Mouse (Mus musculus) heart, embryonic 14.5 days (tissue): ENCODE data around the gene Rtl8a. TPM values are rescaled to one million over a fixed set of nuclear protein-coding genes. Genes with fewer than 3 reads are reported as not detected.
"Not testable (repeated sequence)": the region's sequence is repeated elsewhere in the genome, so short reads cannot be mapped to it uniquely, and the experiment has no call there.

Experiments
- ATAC-seq: fragments of 200-750 bp; cut with Nextera tagmentation; 2 replicates; pipeline ENCODE4 v1.8.0; 2017; ENCODE audit warnings: low read depth, moderate TSS enrichment; ENCODE audit not compliant: insufficient number of reproducible peaks, insufficient read depth, low FRiP score
- H3K27ac ChIP-seq, 2 experiments: fragments of 200-500 bp in 1 of 2; fragments of 300-500 bp in 1 of 2; sonication (generic) in 1 of 2; replicated peaks in 1 of 2; 2 replicates each; pipeline ENCODE4 v1.5.1; 2012 to 2014; ENCODE audit warnings: low read depth in 2 of 2, low read length in 2 of 2, control low read depth in 1 of 2, mild to moderate bottlenecking in 1 of 2, mixed read lengths in 1 of 2; ENCODE audit not compliant: control insufficient read depth in 1 of 2, insufficient read depth in 1 of 2
- H3K27me3 ChIP-seq: fragments of 300-500 bp; sonication (generic); 2 replicates; pipeline ENCODE4 v1.6.1; 2014; ENCODE audit warnings: mild to moderate bottlenecking, low read length, control low read depth; ENCODE audit not compliant: control insufficient read depth, insufficient read depth
- H3K36me3 ChIP-seq: fragments of 300-500 bp; sonication (generic); 2 replicates; pipeline ENCODE4 v1.6.1; 2014; ENCODE audit warnings: mild to moderate bottlenecking, control low read depth, low read length, mixed read lengths; ENCODE audit not compliant: control insufficient read depth, insufficient read depth
- H3K4me1 ChIP-seq, 2 experiments: fragments of 200-500 bp in 1 of 2; fragments of 300-500 bp in 1 of 2; sonication (generic) in 1 of 2; 2 replicates each; pipeline ENCODE4 v1.6.1; 2012 to 2014; ENCODE audit warnings: low read length in 2 of 2, control low read depth in 1 of 2, mixed read lengths in 1 of 2; ENCODE audit not compliant: control insufficient read depth in 2 of 2, insufficient read depth in 2 of 2
- H3K4me2 ChIP-seq: fragments of 300-500 bp; sonication (generic); 2 replicates; pipeline ENCODE4 v1.6.1; 2014; ENCODE audit warnings: mild to moderate bottlenecking, low read length
- H3K4me3 ChIP-seq, 2 experiments: fragments of 200-500 bp in 1 of 2; fragments of 300-500 bp in 1 of 2; sonication (generic) in 1 of 2; 2 replicates each; pipeline ENCODE4 v1.5.1; 2012 to 2014; ENCODE audit warnings: low read length in 2 of 2, mild to moderate bottlenecking in 2 of 2, control low read depth in 1 of 2, low read depth in 1 of 2, moderate library complexity in 1 of 2; ENCODE audit not compliant: control insufficient read depth in 1 of 2, insufficient read depth in 1 of 2
- H3K9ac ChIP-seq: fragments of 300-500 bp; sonication (generic); 2 replicates; pipeline ENCODE4 v1.6.1; 2014; ENCODE audit warnings: mild to moderate bottlenecking, low read length
- H3K9me3 ChIP-seq: fragments of 300-500 bp; sonication (generic); 2 replicates; pipeline ENCODE4 v1.6.1; 2016; ENCODE audit warnings: low read length, control low read depth; ENCODE audit not compliant: control insufficient read depth
- WGBS: fragments of 180-500 bp; shearing (Covaris S2); extraction: QIAGEN DNeasy Blood & Tissue Kit; methylation state at CpG from one replicate; pipeline ENCODE4 v1.1.7; 2014; 5-methylcytosine and 5-hydroxymethylcytosine counted together
- polyA plus RNA-seq: library from polyadenylated mRNA; unstranded; fragments of >200 nt; fragmentation: Nextera tagmentation; extraction: Ambion mirVana; gene quantifications from 2 replicates; pipeline ENCODE4 v1.2.1, GENCODE M21; 2014

Rtl8a gene
- polyA plus RNA-seq, result 104 and 113 TPM in 2 replicates

GRCm38 (mm10) chrX:53642980-53643961 lies at the start of gene Rtl8a:
TSS of gene Rtl8a (minus strand) at chrX:53643682.
- 20% methylated on average over 10 of the region's 50 CpGs for WGBS

GRCm38 (mm10) chrX:53693141-53693540 lies 49.7 kb upstream of the Rtl8a start:
- no peak overlapping the region for H3K9ac ChIP-seq
- no peaks in the 10 kb centered on the region; the same call in 1 of the 2 replicates for H3K27me3 ChIP-seq
- no peaks in the 10 kb centered on the region for H3K36me3 ChIP-seq
- 71% methylated on average over 2 of the region's 2 CpGs for WGBS
- no peak for ATAC-seq
- no peaks in the 10 kb centered on the region for H3K4me1 ChIP-seq
- H3K4me2 ChIP-seq, result no peak overlapping the region
- no peaks in the 10 kb centered on the region for H3K9me3 ChIP-seq
- no peak overlapping the region for H3K27ac ChIP-seq
- no peak overlapping the region for H3K4me3 ChIP-seq

More at GRCm38 (mm10) chrX:53642980-53643961, at the start of gene Rtl8a:
- Histone ChIP-seq H3K4me2 (peak within 1 kb of the TSS; percentile 55), H3K27ac (peak within 1 kb of the TSS; percentile 79 to 89), H3K4me3 (peak within 1 kb of the TSS; percentile 27 to 39)
- H3K4me1 ChIP-seq, H3K9ac ChIP-seq, H3K36me3 ChIP-seq, H3K27me3 ChIP-seq, H3K9me3 ChIP-seq: not testable (repeated sequence)
- peak; percentile 90 for ATAC-seq

GRCm38 (mm10) chrX:53692065-53692464 lies 48.6 kb upstream of the Rtl8a start:
- Histone ChIP-seq H3K27me3 (no peaks in the 10 kb centered on the region; the same call in 1 of the 2 replicates), H3K9me3 (no peaks in the 10 kb centered on the region), H3K36me3 (no peaks in the 10 kb centered on the region), H3K27ac (no peak overlapping the region), H3K4me2 (no peak overlapping the region), H3K4me1 (no peaks in the 10 kb centered on the region), H3K9ac (no peak overlapping the region), H3K4me3 (no peak overlapping the region)
- WGBS, result 55% methylated on average over 2 of the region's 2 CpGs
- no peak for ATAC-seq

- H3K36me3 ChIP-seq, H3K9me3 ChIP-seq, H3K27ac ChIP-seq, H3K4me3 ChIP-seq, H3K4me1 ChIP-seq, H3K4me2 ChIP-seq, ATAC-seq, H3K27me3 ChIP-seq, H3K9ac ChIP-seq: not testable (repeated sequence)
- WGBS, result 71% methylated on average over 2 of the region's 4 CpGs
Observed at GRCm38 (mm10) chrX:53684676-53685075, 41.2 kb upstream of the Rtl8a start.

- H3K4me3 ChIP-seq, H3K9ac ChIP-seq, ATAC-seq, H3K27ac ChIP-seq, H3K4me2 ChIP-seq, H3K4me1 ChIP-seq, H3K36me3 ChIP-seq, H3K9me3 ChIP-seq, H3K27me3 ChIP-seq: not testable (repeated sequence)
- 50% methylated on average over 1 of the region's 3 CpGs for WGBS
Observed at GRCm38 (mm10) chrX:53682650-53683049, 39.2 kb upstream of the Rtl8a start.

- H3K27me3 ChIP-seq, H3K4me1 ChIP-seq, H3K9ac ChIP-seq, H3K27ac ChIP-seq, H3K36me3 ChIP-seq, H3K9me3 ChIP-seq, ATAC-seq, H3K4me3 ChIP-seq, H3K4me2 ChIP-seq: not testable (repeated sequence)
- WGBS, result 42% methylated on average over 2 of the region's 2 CpGs
Observed at GRCm38 (mm10) chrX:53676943-53677342, 33.5 kb upstream of the Rtl8a start.

GRCm38 (mm10) chrX:53670696-53671095 lies 27.2 kb upstream of the Rtl8a start:
- ATAC-seq, H3K4me1 ChIP-seq, H3K9me3 ChIP-seq, H3K27me3 ChIP-seq, H3K36me3 ChIP-seq: not testable (repeated sequence)
- Histone ChIP-seq H3K4me2 (peak overlapping the region; percentile 57), H3K4me3 (peak overlapping the region; percentile 36 to 43), H3K27ac (peak overlapping the region; percentile 57 to 76; a peak in 3 of 4 replicates), H3K9ac (peak overlapping the region; percentile 41; the same call in 1 of the 2 replicates)
- WGBS, result 12% methylated on average over 3 of the region's 4 CpGs
